Mouse (Mus musculus): ENCODE data around the gene Lca5l.
"Not testable (repeated sequence)": the region's sequence is repeated elsewhere in the genome, so short reads cannot be mapped to it uniquely, and the experiment has no call there.

Gene Lca5l

GRCm38 (mm10) chr16:96165723-96166264 is 26.3 kb downstream of the Lca5l start:
- DNase-seq (ENCODE audit: low spot score), result no peak

GRCm38 (mm10) chr16:96161336-96161735 is 30.7 kb downstream of the Lca5l start:
- DNase-seq (ENCODE audit: low spot score), result no peak

GRCm38 (mm10) chr16:96160927-96161326 is 31.1 kb downstream of the Lca5l start:
- DNase-seq (ENCODE audit: low spot score), result no peak

GRCm38 (mm10) chr16:96159794-96160346 is 32.2 kb downstream of the Lca5l start:
- no peak for DNase-seq (ENCODE audit: low spot score)

GRCm38 (mm10) chr16:96159091-96159731 is 32.9 kb downstream of the Lca5l start:
- DNase-seq (ENCODE audit: low spot score), result peak; percentile 30

- DNase-seq (ENCODE audit: low spot score), result no peak
Measured at GRCm38 (mm10) chr16:96158511-96159080, 33.5 kb downstream of the Lca5l start.

- no peak for DNase-seq (ENCODE audit: low spot score)
Measured at GRCm38 (mm10) chr16:96157171-96157570, 34.9 kb downstream of the Lca5l start.

GRCm38 (mm10) chr16:96156019-96156418 is 36.1 kb downstream of the Lca5l start:
- no peak for DNase-seq (ENCODE audit: low spot score)

GRCm38 (mm10) chr16:96154476-96154875 is 37.6 kb downstream of the Lca5l start:
- DNase-seq (ENCODE audit: low spot score), result no peak

GRCm38 (mm10) chr16:96151551-96151950 is 40.5 kb downstream of the Lca5l start:
- peak; percentile 39 for DNase-seq (ENCODE audit: low spot score)

- peak; percentile 39 for DNase-seq (ENCODE audit: low spot score)
Measured at GRCm38 (mm10) chr16:96150995-96151394, 41.1 kb downstream of the Lca5l start.

GRCm38 (mm10) chr16:96149311-96149710 is 42.8 kb downstream of the Lca5l start:
- no peak for DNase-seq (ENCODE audit: low spot score)

GRCm38 (mm10) chr16:96148834-96149233 is 43.2 kb downstream of the Lca5l start:
- DNase-seq (ENCODE audit: low spot score), result no peak

GRCm38 (mm10) chr16:96145814-96146213 is 46.3 kb downstream of the Lca5l start:
- DNase-seq (ENCODE audit: low spot score), result no peak

GRCm38 (mm10) chr16:96145110-96145800 is 46.8 kb downstream of the Lca5l start, which contains the start of gene Wrb:
Gene Wrb, plus strand, starts transcription at chr16:96145407.
- peak; percentile 99 for DNase-seq (ENCODE audit: low spot score)

- not testable (repeated sequence) for DNase-seq (ENCODE audit: low spot score)
Measured at GRCm38 (mm10) chr16:96144748-96145109, 47.3 kb downstream of the Lca5l start.

- DNase-seq (ENCODE audit: low spot score), result no peak
Measured at GRCm38 (mm10) chr16:96128466-96128865, 63.6 kb downstream of the Lca5l start.

- DNase-seq (ENCODE audit: low spot score), result peak; percentile 98
Measured at GRCm38 (mm10) chr16:96127657-96128344, 64.3 kb downstream of the Lca5l start, which contains the start of gene Hmgn1. Gene Hmgn1, minus strand, starts transcription at chr16:96127729.

- DNase-seq (ENCODE audit: low spot score), result no peak
Measured at GRCm38 (mm10) chr16:96127288-96127656, 64.8 kb downstream of the Lca5l start.

- no peak for DNase-seq (ENCODE audit: low spot score)
Measured at GRCm38 (mm10) chr16:96126684-96127171, 65.3 kb downstream of the Lca5l start.

- DNase-seq (ENCODE audit: low spot score), result no peak
Measured at GRCm38 (mm10) chr16:96120022-96120623, 71.9 kb downstream of the Lca5l start.

Data from ovary, adult 18-20 months (tissue).